Mouse (Mus musculus): Measurements from ENCODE around the gene Bdkrb1. TPM values are rescaled to one million over a fixed set of nuclear protein-coding genes. Genes with fewer than 3 reads are reported as not detected.

The Bdkrb1 gene
- polyA plus RNA-seq, 2 experiments: not detected

GRCm38 (mm10) chr12:105597135-105597534 is 5.8 kb upstream of the Bdkrb1 start:
- Histone ChIP-seq H3K9me3 (ENCODE audit: control insufficient read depth, low read length) (no peaks in the 10 kb centered on the region), H3K27ac (no peak overlapping the region), H3K27me3 (ENCODE audit: control insufficient read depth, insufficient read depth, low read length) (no peaks in the 10 kb centered on the region), H3K36me3 (replicated peaks; ENCODE audit: control insufficient read depth, insufficient read depth, low read depth) (no peaks in the 10 kb centered on the region), H3K4me3 (ENCODE audit: insufficient read depth in 1 of 2, low read depth in 2 of 2, low read length in 2 of 2) (no peak overlapping the region), H3K4me2 (ENCODE audit: low read depth) (no peak overlapping the region), H3K4me1 (replicated peaks; ENCODE audit: control insufficient read depth in 2 of 2, insufficient read depth in 2 of 2, low read length in 1 of 2) (no peaks in the 10 kb centered on the region), H3K9ac (replicated peaks) (no peak overlapping the region)
- no peak for TF ChIP-seq CTCF (IDR thresholded peaks at IDR 0.05; ENCODE audit: low read depth)
- TF ChIP-seq EP300 (IDR thresholded peaks at IDR 0.05; ENCODE audit: low read depth): no peak
- ATAC-seq (ENCODE audit: insufficient read depth): no peak
- DNase-seq (ENCODE audit: low read depth in 3 of 3, low spot score in 3 of 3): no peak
- WGBS (ENCODE audit: insufficient replicate concordance): 71% methylated on average over 8 of the region's 8 CpGs

GRCm38 (mm10) chr12:105598503-105598902 is 4.4 kb upstream of the Bdkrb1 start:
- no peak overlapping the region for H3K9ac ChIP-seq (replicated peaks)
- TF ChIP-seq EP300 (IDR thresholded peaks at IDR 0.05; ENCODE audit: low read depth) (no peak), CTCF (IDR thresholded peaks at IDR 0.05; ENCODE audit: low read depth) (no peak)
- no peak overlapping the region for H3K4me2 ChIP-seq (ENCODE audit: low read depth)
- 42% methylated on average over 10 of the region's 10 CpGs for WGBS (ENCODE audit: insufficient replicate concordance)
- H3K36me3 ChIP-seq (replicated peaks; ENCODE audit: control insufficient read depth, insufficient read depth, low read depth): no peaks in the 10 kb centered on the region
- no peaks in the 10 kb centered on the region for H3K4me1 ChIP-seq (replicated peaks; ENCODE audit: control insufficient read depth in 2 of 2, insufficient read depth in 2 of 2, low read length in 1 of 2)
- DNase-seq (ENCODE audit: low read depth in 3 of 3, low spot score in 3 of 3) (no peak), ATAC-seq (ENCODE audit: insufficient read depth) (no peak)
- no peak overlapping the region for H3K27ac ChIP-seq
- no peak overlapping the region for H3K4me3 ChIP-seq (ENCODE audit: insufficient read depth in 1 of 2, low read depth in 2 of 2, low read length in 2 of 2)
- no peaks in the 10 kb centered on the region for H3K27me3 ChIP-seq (ENCODE audit: control insufficient read depth, insufficient read depth, low read length)
- H3K9me3 ChIP-seq (ENCODE audit: control insufficient read depth, low read length): no peaks in the 10 kb centered on the region

- Histone ChIP-seq H3K4me1 (replicated peaks; ENCODE audit: control insufficient read depth in 2 of 2, insufficient read depth in 2 of 2, low read length in 1 of 2) (no peaks in the 10 kb centered on the region), H3K36me3 (replicated peaks; ENCODE audit: control insufficient read depth, insufficient read depth, low read depth) (no peaks in the 10 kb centered on the region), H3K9ac (replicated peaks) (no peak overlapping the region), H3K4me3 (ENCODE audit: insufficient read depth in 1 of 2, low read depth in 2 of 2, low read length in 2 of 2) (no peak overlapping the region), H3K27me3 (ENCODE audit: control insufficient read depth, insufficient read depth, low read length) (no peaks in the 10 kb centered on the region), H3K27ac (no peak overlapping the region), H3K4me2 (ENCODE audit: low read depth) (no peak overlapping the region), H3K9me3 (ENCODE audit: control insufficient read depth, low read length) (no peaks in the 10 kb centered on the region)
- DNase-seq (ENCODE audit: low read depth in 3 of 3, low spot score in 3 of 3) (no peak), ATAC-seq (ENCODE audit: insufficient read depth) (no peak)
- no peak for TF ChIP-seq CTCF (IDR thresholded peaks at IDR 0.05; ENCODE audit: low read depth)
- 53% methylated on average over 5 of the region's 5 CpGs for WGBS (ENCODE audit: insufficient replicate concordance)
These were observed 3.8 kb upstream of the Bdkrb1 start for GRCm38 (mm10) chr12:105599098-105599497.

GRCm38 (mm10) chr12:105601586-105601985 is 1.3 kb upstream of the Bdkrb1 start:
- no peaks in the 10 kb centered on the region for H3K9me3 ChIP-seq (ENCODE audit: control insufficient read depth, low read length)
- H3K4me1 ChIP-seq (replicated peaks; ENCODE audit: control insufficient read depth in 2 of 2, insufficient read depth in 2 of 2, low read length in 1 of 2): no peaks in the 10 kb centered on the region
- H3K36me3 ChIP-seq (replicated peaks; ENCODE audit: control insufficient read depth, insufficient read depth, low read depth): no peaks in the 10 kb centered on the region
- DNase-seq (ENCODE audit: low read depth in 3 of 3, low spot score in 3 of 3) (no peak), ATAC-seq (ENCODE audit: insufficient read depth) (no peak)
- H3K9ac ChIP-seq (replicated peaks): no peak overlapping the region
- no peak overlapping the region for H3K27ac ChIP-seq
- no peak overlapping the region for H3K4me2 ChIP-seq (ENCODE audit: low read depth)
- WGBS (ENCODE audit: insufficient replicate concordance): 59% methylated on average over 6 of the region's 6 CpGs
- H3K27me3 ChIP-seq (ENCODE audit: control insufficient read depth, insufficient read depth, low read length): no peaks in the 10 kb centered on the region
- TF ChIP-seq EP300 (IDR thresholded peaks at IDR 0.05; ENCODE audit: low read depth) (no peak), CTCF (IDR thresholded peaks at IDR 0.05; ENCODE audit: low read depth) (no peak)
- H3K4me3 ChIP-seq (ENCODE audit: insufficient read depth in 1 of 2, low read depth in 2 of 2, low read length in 2 of 2): no peak overlapping the region

GRCm38 (mm10) chr12:105603904-105604303 is 1.0 kb downstream of the Bdkrb1 start:
- H3K27me3 ChIP-seq (ENCODE audit: control insufficient read depth, insufficient read depth, low read length): no peaks in the 10 kb centered on the region
- H3K9me3 ChIP-seq (ENCODE audit: control insufficient read depth, low read length): no peaks in the 10 kb centered on the region
- TF ChIP-seq EP300 (IDR thresholded peaks at IDR 0.05; ENCODE audit: low read depth) (no peak), CTCF (IDR thresholded peaks at IDR 0.05; ENCODE audit: low read depth) (no peak)
- DNase-seq (ENCODE audit: low read depth in 3 of 3, low spot score in 3 of 3): no peak
- no peak overlapping the region for H3K9ac ChIP-seq (replicated peaks)
- H3K4me3 ChIP-seq (ENCODE audit: insufficient read depth in 1 of 2, low read depth in 2 of 2, low read length in 2 of 2): no peak overlapping the region
- no peak overlapping the region for H3K27ac ChIP-seq
- no peaks in the 10 kb centered on the region for H3K4me1 ChIP-seq (replicated peaks; ENCODE audit: control insufficient read depth in 2 of 2, insufficient read depth in 2 of 2, low read length in 1 of 2)
- WGBS (ENCODE audit: insufficient replicate concordance): 76% methylated on average over 11 of the region's 11 CpGs
- no peak overlapping the region for H3K4me2 ChIP-seq (ENCODE audit: low read depth)
- ATAC-seq (ENCODE audit: insufficient read depth): no peak
- no peaks in the 10 kb centered on the region for H3K36me3 ChIP-seq (replicated peaks; ENCODE audit: control insufficient read depth, insufficient read depth, low read depth)
